ENCODE assay signal across 9 mouse cellular contexts in the genomic region with DNA sequence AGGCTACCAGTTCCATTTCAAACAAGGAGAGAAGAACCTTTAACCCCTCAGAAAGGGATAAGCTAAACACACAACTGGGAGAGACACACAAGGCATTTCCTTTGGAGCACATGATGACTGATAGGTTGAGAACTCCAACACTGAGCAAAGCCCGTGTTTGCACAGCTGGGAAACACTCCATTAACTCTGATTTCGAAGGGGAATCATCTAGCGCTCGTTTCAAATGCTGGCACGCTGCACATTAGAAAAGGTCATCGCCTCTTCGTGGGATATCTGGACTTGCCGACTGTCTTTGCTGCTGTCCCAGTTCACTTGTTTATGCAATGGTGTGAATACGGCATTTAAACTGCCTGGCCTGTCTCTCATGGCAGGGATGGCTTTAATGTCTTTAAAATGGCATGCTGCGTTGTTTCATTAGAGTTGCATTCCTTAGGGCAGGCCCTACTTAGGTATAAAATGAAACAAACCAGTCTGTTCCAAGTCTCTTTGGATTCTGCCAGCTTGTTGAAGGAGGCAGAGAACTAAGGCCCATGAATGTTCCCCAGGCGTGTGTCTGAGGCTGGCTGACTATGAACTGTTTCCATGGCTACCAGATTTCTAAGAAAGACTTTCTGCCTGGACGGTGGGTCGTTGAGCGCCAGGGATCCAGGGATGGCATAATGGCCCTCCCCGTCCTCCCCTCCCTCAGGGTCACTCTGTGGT.
DNase-seq lines count a peak whose midpoint lies in the region; ATAC-seq and TF ChIP-seq lines count a peak whose summit lies in the region.
"Had no signal": no experiment of that assay in that cellular context is flagged by ENCODE, and none has a peak within 500 bp of the region (broad histone marks: within the 10 kb centered on the region; RNA-seq: fewer than 3 reads in every experiment).

No protein-coding gene starts in this region.

- H3K4me2 ChIP-seq in neural tube, embryonic 12.5 days (replicated peaks) = peak overlapping the region; percentile 33

- no peak for TF ChIP-seq CTCF in left cerebral cortex, adult 2 months (IDR thresholded peaks at IDR 0.05)

- intact Hi-C loops in left cerebral cortex, adult 2 months (cut with DNase I) = no loop called here

- H3K9me3 ChIP-seq in neural tube, embryonic 12.5 days = no peaks in the 10 kb centered on the region

- H3K4me3 ChIP-seq in left cerebral cortex, adult 2 months = no peak overlapping the region
- no peak overlapping the region for H3K4me3 ChIP-seq in neural tube, embryonic 12.5 days

- peaks cover 17% of the 10 kb centered on the region for H3K4me1 ChIP-seq in neural tube, embryonic 12.5 days

- H3K36me3 ChIP-seq in neural tube, embryonic 12.5 days = no peaks in the 10 kb centered on the region
- H3K36me3 ChIP-seq: G1E had no signal

- WGBS in neural tube, embryonic 12.5 days = 14% methylated on average over 15 of the region's 15 CpGs

- peak; percentile 82 for ATAC-seq in neural tube, embryonic 12.5 days (ENCODE audit: low FRiP score, low read depth)
- no peak for ATAC-seq in inflammation-experienced regulatory T-cells, adult 6 months

- no peaks in the 10 kb centered on the region for H3K27me3 ChIP-seq in neural tube, embryonic 12.5 days (replicated peaks)

- DNase-seq in layer of hippocampus, adult 11-12 months (ENCODE audit: low spot score) = peak; percentile 28
- no peak for DNase-seq in layer of hippocampus, adult 9-10 months (ENCODE audit: low spot score)
- DNase-seq in frontal cortex, postnatal 10 days (ENCODE audit: low spot score in 2 of 2) = peak; percentile 18 to 21
- peak; percentile 14 to 18 for DNase-seq in left cerebral cortex, adult 2 months (ENCODE audit: extremely low spot score in 1 of 2, low spot score in 2 of 2)
- DNase-seq in ovary, postnatal 36 days (ENCODE audit: low spot score) = no peak
- DNase-seq in cerebellum, postnatal 36 days = no peak

- H3K27ac ChIP-seq in left cerebral cortex, adult 2 months = peak overlapping the region; percentile 50
- H3K27ac ChIP-seq in neural tube, embryonic 12.5 days = no peak overlapping the region

- H3K9ac ChIP-seq in neural tube, embryonic 12.5 days = no peak overlapping the region

Comparison
In these comparisons a context has a peak if more than half of its experiments do, and no peak if none do; other contexts are left out.
1. DNase-seq: peak in layer of hippocampus, adult 11-12 months (single experiment), frontal cortex, postnatal 10 days (2 of 2) and left cerebral cortex, adult 2 months (2 of 2); none in layer of hippocampus, adult 9-10 months (single experiment), ovary, postnatal 36 days (single experiment) and cerebellum, postnatal 36 days (0 of 2).